In genomic region chr11:72991961-72992360, GRCm38 (mm10) we compare ENCODE assay signal across 18 mouse cellular contexts. TPM values are rescaled to one million over a fixed set of nuclear protein-coding genes. Genes with fewer than 3 reads are reported as not detected.
DNase-seq lines count a peak whose midpoint lies in the region; ATAC-seq and TF ChIP-seq lines count a peak whose summit lies in the region.
"Had no signal": no experiment of that assay in that cellular context is flagged by ENCODE, and none has a peak within 500 bp of the region (broad histone marks: within the 10 kb centered on the region; RNA-seq: fewer than 3 reads in every experiment).

No protein-coding gene starts in this region.

- no peak for TF ChIP-seq POLR2A in lung, adult 2 months (IDR thresholded peaks at IDR 0.05; ENCODE audit: borderline replicate concordance, extremely low read depth, low read depth, low read length)
- TF ChIP-seq POLR2A in small intestine, adult 2 months (IDR thresholded peaks at IDR 0.05; ENCODE audit: low read depth, low read length): no peak

- H3K9me3 ChIP-seq in heart, embryonic 11.5 days (replicated peaks; ENCODE audit: control insufficient read depth, low read length): no peaks in the 10 kb centered on the region
- no peaks in the 10 kb centered on the region for H3K9me3 ChIP-seq in lung, embryonic 14.5 days (ENCODE audit: low read depth, low read length)
- no peaks in the 10 kb centered on the region for H3K9me3 ChIP-seq in intestine, embryonic 16.5 days (ENCODE audit: control insufficient read depth, low read length)
- no peaks in the 10 kb centered on the region for H3K9me3 ChIP-seq in embryonic facial prominence, embryonic 10.5 days
- H3K9me3 ChIP-seq: heart, embryonic 15.5 days; limb, embryonic 13.5 days; midbrain, embryonic 12.5 days had no signal

- TF ChIP-seq CTCF in lung, embryonic 14.5 days (IDR thresholded peaks at IDR 0.05; ENCODE audit: low read depth): no peak
- no peak for TF ChIP-seq CTCF in lung, adult 2 months (IDR thresholded peaks at IDR 0.05; ENCODE audit: insufficient read depth, low read length)
- TF ChIP-seq CTCF in small intestine, adult 2 months (IDR thresholded peaks at IDR 0.05; ENCODE audit: extremely low read depth, insufficient read length, insufficient replicate concordance, low read depth, low read length): no peak

- no peak for ATAC-seq in heart, embryonic 11.5 days (replicated peaks; ENCODE audit: insufficient number of reproducible peaks, low FRiP score, low TSS enrichment)
- peak; percentile 88; the same call in 1 of the 2 replicates for ATAC-seq in lung, embryonic 14.5 days (ENCODE audit: insufficient read depth)
- ATAC-seq in intestine, embryonic 16.5 days: peak; percentile 80
- ATAC-seq: forebrain, embryonic 16.5 days; liver, postnatal 0 days; Patski had no signal

- peaks cover 21% of the 10 kb centered on the region for H3K4me1 ChIP-seq in heart, embryonic 11.5 days (ENCODE audit: control insufficient read depth, insufficient read depth, low read length)
- peaks cover 5% of the 10 kb centered on the region; the same call in 1 of the 2 replicates for H3K4me1 ChIP-seq in lung, embryonic 14.5 days (ENCODE audit: insufficient read depth)
- H3K4me1 ChIP-seq in lung, adult 2 months (ENCODE audit: control insufficient read depth, insufficient read depth, low read length): peaks cover 3% of the 10 kb centered on the region; the same call in 1 of the 2 replicates
- H3K4me1 ChIP-seq in intestine, embryonic 16.5 days (ENCODE audit: control insufficient read depth, insufficient read depth, low read length): peaks cover 29% of the 10 kb centered on the region
- H3K4me1 ChIP-seq in small intestine, adult 2 months (ENCODE audit: control insufficient read depth, insufficient read depth, insufficient read length, low read length): peaks cover 3% of the 10 kb centered on the region
- H3K4me1 ChIP-seq in embryonic facial prominence, embryonic 10.5 days: peaks cover 27% of the 10 kb centered on the region
- H3K4me1 ChIP-seq: midbrain, embryonic 12.5 days had no signal

- no peak overlapping the region for H3K4me3 ChIP-seq in heart, embryonic 11.5 days (ENCODE audit: low read depth, low read length)
- H3K4me3 ChIP-seq in lung, embryonic 14.5 days (ENCODE audit: low read depth, low read length): no peak overlapping the region
- no peak overlapping the region for H3K4me3 ChIP-seq in lung, adult 2 months (replicated peaks; ENCODE audit: extremely low read depth, low read depth, low read length)
- no peak overlapping the region for H3K4me3 ChIP-seq in intestine, embryonic 16.5 days (ENCODE audit: low read length)
- H3K4me3 ChIP-seq in small intestine, adult 2 months (ENCODE audit: low read depth, low read length): no peak overlapping the region
- no peak overlapping the region for H3K4me3 ChIP-seq in embryonic facial prominence, embryonic 10.5 days
- H3K4me3 ChIP-seq: gastrocnemius, adult 2 months; heart, embryonic 15.5 days; limb, embryonic 13.5 days; midbrain, embryonic 12.5 days had no signal

- H3K4me2 ChIP-seq in heart, embryonic 11.5 days: no peak overlapping the region; the same call in 1 of the 2 replicates
- no peak overlapping the region for H3K4me2 ChIP-seq in lung, embryonic 14.5 days
- H3K4me2 ChIP-seq in intestine, embryonic 16.5 days (ENCODE audit: low read depth, low read length): no peak overlapping the region
- H3K4me2 ChIP-seq: heart, embryonic 15.5 days; limb, embryonic 13.5 days; midbrain, embryonic 12.5 days had no signal

- peak; percentile 57 to 73 for DNase-seq in heart, adult 18-20 months
- peak; percentile 77 for DNase-seq in lung, embryonic 14.5 days
- no peak for DNase-seq in lung, adult 2 months
- DNase-seq in embryonic facial prominence, embryonic 10.5 days (ENCODE audit: low spot score): no peak
- no peak for DNase-seq in liver
- DNase-seq: cerebellum, adult 8-10 months; gastrocnemius, adult 2 months; layer of hippocampus, postnatal 36 days; liver, postnatal 0 days; right cerebral cortex, postnatal 14 days had no signal

- no peak overlapping the region for H3K27ac ChIP-seq in heart, embryonic 11.5 days (ENCODE audit: low read depth, low read length)
- H3K27ac ChIP-seq in lung, embryonic 14.5 days (ENCODE audit: low read depth): no peak overlapping the region
- peak overlapping the region; percentile 64 for H3K27ac ChIP-seq in intestine, embryonic 16.5 days (ENCODE audit: low read length)
- H3K27ac ChIP-seq in small intestine, adult 2 months (ENCODE audit: insufficient read depth, low read depth, low read length): peak overlapping the region; percentile 66; the same call in 1 of the 2 replicates
- no peak overlapping the region for H3K27ac ChIP-seq in embryonic facial prominence, embryonic 10.5 days (replicated peaks)
- H3K27ac ChIP-seq: gastrocnemius, adult 2 months; heart, embryonic 15.5 days; limb, embryonic 13.5 days; midbrain, embryonic 12.5 days had no signal

- 41% methylated on average over 9 of the region's 9 CpGs for WGBS in heart, embryonic 11.5 days (ENCODE audit: insufficient replicate concordance)
- WGBS in lung, embryonic 14.5 days: 22% methylated on average over 9 of the region's 9 CpGs
- 45% methylated on average over 9 of the region's 9 CpGs for WGBS in lung, adult 2 months
- 48% methylated on average over 9 of the region's 9 CpGs for WGBS in intestine, embryonic 16.5 days
- WGBS in small intestine, adult 2 months: 73% methylated on average over 9 of the region's 9 CpGs
- WGBS in embryonic facial prominence, embryonic 10.5 days: 54% methylated on average over 9 of the region's 9 CpGs

- H3K27me3 ChIP-seq in heart, embryonic 11.5 days (ENCODE audit: control insufficient read depth, insufficient read depth, low read length): no peaks in the 10 kb centered on the region
- H3K27me3 ChIP-seq in lung, embryonic 14.5 days (ENCODE audit: insufficient read depth, low read length): no peaks in the 10 kb centered on the region
- H3K27me3 ChIP-seq in intestine, embryonic 16.5 days (replicated peaks; ENCODE audit: control insufficient read depth, insufficient read depth, low read length): no peaks in the 10 kb centered on the region
- H3K27me3 ChIP-seq in small intestine, adult 2 months (ENCODE audit: control insufficient read depth, insufficient read depth, low read length): no peaks in the 10 kb centered on the region
- H3K27me3 ChIP-seq in embryonic facial prominence, embryonic 10.5 days (replicated peaks; ENCODE audit: low read depth, poor library complexity, severe bottlenecking): peaks cover 6% of the 10 kb centered on the region; the same call in 1 of the 2 replicates
- H3K27me3 ChIP-seq: heart, embryonic 15.5 days; limb, embryonic 13.5 days; midbrain, embryonic 12.5 days; Patski had no signal

- no peaks in the 10 kb centered on the region for H3K36me3 ChIP-seq in heart, embryonic 11.5 days (ENCODE audit: control insufficient read depth, insufficient read depth, low read length)
- H3K36me3 ChIP-seq in lung, embryonic 14.5 days (ENCODE audit: insufficient read depth): no peaks in the 10 kb centered on the region
- no peaks in the 10 kb centered on the region for H3K36me3 ChIP-seq in intestine, embryonic 16.5 days (ENCODE audit: control insufficient read depth, insufficient read depth, low read length)
- H3K36me3 ChIP-seq in small intestine, adult 2 months (ENCODE audit: control insufficient read depth, insufficient read depth, low read length): no peaks in the 10 kb centered on the region; the same call in 1 of the 2 replicates
- H3K36me3 ChIP-seq in embryonic facial prominence, embryonic 10.5 days (replicated peaks): no peaks in the 10 kb centered on the region
- H3K36me3 ChIP-seq: heart, embryonic 15.5 days; limb, embryonic 13.5 days; midbrain, embryonic 12.5 days had no signal

- no peak overlapping the region for H3K9ac ChIP-seq in heart, embryonic 11.5 days (ENCODE audit: low read depth, low read length)
- no peak overlapping the region for H3K9ac ChIP-seq in lung, embryonic 14.5 days
- H3K9ac ChIP-seq in intestine, embryonic 16.5 days (ENCODE audit: low read depth, low read length): peak overlapping the region; percentile 30; the same call in 1 of the 2 replicates
- H3K9ac ChIP-seq: heart, embryonic 15.5 days; limb, embryonic 13.5 days; liver, postnatal 0 days; midbrain, embryonic 12.5 days had no signal

RNA-seq across cellular contexts. Expression of gene P2rx1, which starts 6.9 kb away (rescaled TPM):
- under 1 TPM; 0.25 to 0.28 TPM for total RNA-seq in heart, adult 18-20 months (2021)
- 2.9 and 4.0 TPM in 2 replicates for polyA plus RNA-seq in heart, embryonic 11.5 days (2014; fragmentation: Nextera tagmentation; extraction: Ambion mirVana)
- polyA plus RNA-seq in lung, embryonic 14.5 days (2014; fragmentation: Nextera tagmentation; extraction: Ambion mirVana): 1.9 and 2.1 TPM in 2 replicates
- 3.2 and 4.4 TPM in 2 replicates for polyA plus RNA-seq in lung, adult 2 months (2012; rRNA removed)
- polyA plus RNA-seq in intestine, embryonic 16.5 days (2015; fragmentation: Nextera tagmentation; extraction: Ambion mirVana): 15.7 and 16.5 TPM in 2 replicates
- polyA plus RNA-seq in small intestine, adult 2 months (2012; rRNA removed): 12.6 and 25.1 TPM in 2 replicates
- 0.79 and 1.0 TPM in 2 replicates for polyA plus RNA-seq in embryonic facial prominence, embryonic 10.5 days (2016; fragmentation: Nextera tagmentation; extraction: Ambion mirVana)
- polyA plus RNA-seq: Patski had no signal

RNA-seq across cellular contexts. Expression of gene Camkk1, which starts 26.8 kb away (rescaled TPM):
- total RNA-seq in heart, adult 18-20 months (2021): under 1 TPM; 0.90 to 0.92 TPM
- polyA plus RNA-seq in heart, embryonic 11.5 days (2014; fragmentation: Nextera tagmentation; extraction: Ambion mirVana): 1.3 and 1.5 TPM in 2 replicates
- polyA plus RNA-seq in lung, embryonic 14.5 days (2014; fragmentation: Nextera tagmentation; extraction: Ambion mirVana): 3.2 and 3.5 TPM in 2 replicates
- 8.7 and 9.3 TPM in 2 replicates for polyA plus RNA-seq in lung, adult 2 months (2012; rRNA removed)
- polyA plus RNA-seq in intestine, embryonic 16.5 days (2015; fragmentation: Nextera tagmentation; extraction: Ambion mirVana): 8.1 and 8.9 TPM in 2 replicates
- polyA plus RNA-seq in small intestine, adult 2 months (2012; rRNA removed): 2.0 and 2.6 TPM in 2 replicates
- 5.6 and 6.9 TPM in 2 replicates for polyA plus RNA-seq in embryonic facial prominence, embryonic 10.5 days (2016; fragmentation: Nextera tagmentation; extraction: Ambion mirVana)

RNA-seq across cellular contexts. Expression of gene Atp2a3, which starts 31.0 kb away (rescaled TPM):
- total RNA-seq in heart, adult 18-20 months (2021): 10 to 100 TPM in 1 of 2 experiments, 1 to 10 TPM in 1; 8.6 to 15.8 TPM
- polyA plus RNA-seq in heart, embryonic 11.5 days (2014; fragmentation: Nextera tagmentation; extraction: Ambion mirVana): 2.1 and 2.9 TPM in 2 replicates
- polyA plus RNA-seq in lung, embryonic 14.5 days (2014; fragmentation: Nextera tagmentation; extraction: Ambion mirVana): 7.4 and 7.6 TPM in 2 replicates
- 253 and 256 TPM in 2 replicates for polyA plus RNA-seq in lung, adult 2 months (2012; rRNA removed)
- 28.1 and 28.8 TPM in 2 replicates for polyA plus RNA-seq in intestine, embryonic 16.5 days (2015; fragmentation: Nextera tagmentation; extraction: Ambion mirVana)
- polyA plus RNA-seq in small intestine, adult 2 months (2012; rRNA removed): 113 and 128 TPM in 2 replicates
- polyA plus RNA-seq in embryonic facial prominence, embryonic 10.5 days (2016; fragmentation: Nextera tagmentation; extraction: Ambion mirVana): 1.3 and 1.4 TPM in 2 replicates

RNA-seq across cellular contexts. Expression of gene Ncbp3, which starts 55.6 kb away (rescaled TPM):
- total RNA-seq in heart, adult 18-20 months (2021): 1 to 10 TPM; 5.6 to 6.2 TPM
- polyA plus RNA-seq in heart, embryonic 11.5 days (2014; fragmentation: Nextera tagmentation; extraction: Ambion mirVana): 9.6 and 10.3 TPM in 2 replicates
- polyA plus RNA-seq in lung, embryonic 14.5 days (2014; fragmentation: Nextera tagmentation; extraction: Ambion mirVana): 12.3 and 13.2 TPM in 2 replicates
- 1.7 and 3.6 TPM in 2 replicates for polyA plus RNA-seq in lung, adult 2 months (2012; rRNA removed)
- polyA plus RNA-seq in intestine, embryonic 16.5 days (2015; fragmentation: Nextera tagmentation; extraction: Ambion mirVana): 7.7 and 8.3 TPM in 2 replicates
- polyA plus RNA-seq in small intestine, adult 2 months (2012; rRNA removed): 0.53 and 1.3 TPM in 2 replicates
- polyA plus RNA-seq in embryonic facial prominence, embryonic 10.5 days (2016; fragmentation: Nextera tagmentation; extraction: Ambion mirVana): 13.7 and 13.8 TPM in 2 replicates

Comparison
In these comparisons a context has a peak if more than half of its experiments do, and no peak if none do; other contexts are left out.
1. DNase-seq: peak in heart, adult 18-20 months (2 of 2) and lung, embryonic 14.5 days (single experiment); none in lung, adult 2 months (single experiment), embryonic facial prominence, embryonic 10.5 days (single experiment) and liver (single experiment).
2. H3K27ac ChIP-seq: peak in intestine, embryonic 16.5 days (single experiment) and small intestine, adult 2 months (single experiment); none in heart, embryonic 11.5 days (single experiment), lung, embryonic 14.5 days (single experiment) and embryonic facial prominence, embryonic 10.5 days (single experiment).